Mouse (Mus musculus) intestine, embryonic 15.5 days (tissue): ENCODE measurements around the gene Mmd2. TPM values are rescaled to one million over a fixed set of nuclear protein-coding genes. Genes with fewer than 3 reads are reported as not detected.

Experiments
- ATAC-seq: fragments of 200-750 bp; cut with Nextera tagmentation; 2 replicates; pipeline ENCODE4 v1.8.0; 2017; ENCODE audit warnings: moderate TSS enrichment, moderate library complexity
- H3K27ac ChIP-seq: fragments of 300-500 bp; sonication (generic); 2 replicates; pipeline ENCODE4 v1.5.1; 2015; ENCODE audit warnings: mild to moderate bottlenecking, inconsistent platforms
- H3K27me3 ChIP-seq: fragments of 300-500 bp; sonication (generic); replicated peaks from 2 replicates; pipeline ENCODE4 v1.6.1; 2015; ENCODE audit warnings: inconsistent platforms
- H3K36me3 ChIP-seq: fragments of 300-500 bp; sonication (generic); 2 replicates; pipeline ENCODE4 v1.6.1; 2015; ENCODE audit warnings: inconsistent platforms
- H3K4me1 ChIP-seq: fragments of 300-500 bp; sonication (generic); replicated peaks from 2 replicates; pipeline ENCODE4 v1.6.1; 2015; ENCODE audit warnings: inconsistent platforms
- H3K4me2 ChIP-seq: fragments of 300-500 bp; sonication (generic); replicated peaks from 2 replicates; pipeline ENCODE4 v1.6.1; 2015; ENCODE audit warnings: mild to moderate bottlenecking, inconsistent platforms
- H3K4me3 ChIP-seq: fragments of 300-500 bp; sonication (generic); replicated peaks from 2 replicates; pipeline ENCODE4 v1.5.1; 2015; ENCODE audit warnings: inconsistent platforms
- H3K9ac ChIP-seq: fragments of 300-500 bp; sonication (generic); 2 replicates; pipeline ENCODE4 v1.6.1; 2015; ENCODE audit warnings: inconsistent platforms
- H3K9me3 ChIP-seq: fragments of 300-500 bp; sonication (generic); 2 replicates; pipeline ENCODE4 v1.6.1; 2016; ENCODE audit warnings: inconsistent platforms
- WGBS: fragments of 180-500 bp; shearing (Covaris S2); methylation state at CpG from one replicate; pipeline ENCODE4 v1.1.7; 2015; 5-methylcytosine and 5-hydroxymethylcytosine counted together
- polyA plus RNA-seq: library from polyadenylated mRNA; unstranded; fragments of >200 nt; fragmentation: Nextera tagmentation; extraction: Ambion mirVana; gene quantifications from 2 replicates; pipeline ENCODE4 v1.2.1, GENCODE M21; 2015

The Mmd2 gene
- polyA plus RNA-seq, 1 experiment from 2014 or later = 1.7 TPM

DNA sequence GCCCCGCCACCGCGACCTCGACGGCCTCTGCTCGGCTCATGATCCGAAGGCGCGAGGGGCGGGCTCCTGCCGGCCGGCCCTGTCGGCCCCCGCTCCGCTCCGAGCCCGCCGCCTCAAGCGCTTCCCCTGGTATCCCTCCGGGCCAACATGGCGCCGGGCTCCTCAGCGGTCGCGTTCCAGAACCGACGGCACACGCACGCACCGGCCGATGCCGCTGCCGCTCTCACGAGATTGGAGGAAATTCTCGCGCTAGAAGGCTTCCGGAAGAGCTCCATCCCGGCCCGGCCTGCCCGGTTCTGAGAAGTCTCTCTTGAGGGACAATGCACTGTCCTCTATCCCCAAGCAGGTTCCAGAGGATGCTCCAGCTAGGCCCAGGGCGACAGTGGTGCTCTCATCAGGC lies 78.7 kb downstream of the Mmd2 start, which contains the start of gene Papolb:
TSS of gene Papolb (minus strand) at position 162 of the 400 bp plus-strand sequence.
- Histone ChIP-seq H3K27me3 (0 out of 2 replicates have a peak, but pooled peaks cover 5% of the 10 kb centered on the region), H3K9me3 (no peaks in the 10 kb centered on the region), H3K27ac (no peak within 1 kb of the TSS), H3K4me3 (no peak within 1 kb of the TSS), H3K36me3 (no peaks in the 10 kb centered on the region), H3K4me2 (peak within 1 kb of the TSS; percentile 36; the same call in 1 of the 2 replicates), H3K4me1 (peaks cover 5% of the 10 kb centered on the region; the same call in 1 of the 2 replicates), H3K9ac (no peak within 1 kb of the TSS)
- no peak for ATAC-seq
- 46% methylated on average over 36 of the region's 41 CpGs for WGBS

DNA sequence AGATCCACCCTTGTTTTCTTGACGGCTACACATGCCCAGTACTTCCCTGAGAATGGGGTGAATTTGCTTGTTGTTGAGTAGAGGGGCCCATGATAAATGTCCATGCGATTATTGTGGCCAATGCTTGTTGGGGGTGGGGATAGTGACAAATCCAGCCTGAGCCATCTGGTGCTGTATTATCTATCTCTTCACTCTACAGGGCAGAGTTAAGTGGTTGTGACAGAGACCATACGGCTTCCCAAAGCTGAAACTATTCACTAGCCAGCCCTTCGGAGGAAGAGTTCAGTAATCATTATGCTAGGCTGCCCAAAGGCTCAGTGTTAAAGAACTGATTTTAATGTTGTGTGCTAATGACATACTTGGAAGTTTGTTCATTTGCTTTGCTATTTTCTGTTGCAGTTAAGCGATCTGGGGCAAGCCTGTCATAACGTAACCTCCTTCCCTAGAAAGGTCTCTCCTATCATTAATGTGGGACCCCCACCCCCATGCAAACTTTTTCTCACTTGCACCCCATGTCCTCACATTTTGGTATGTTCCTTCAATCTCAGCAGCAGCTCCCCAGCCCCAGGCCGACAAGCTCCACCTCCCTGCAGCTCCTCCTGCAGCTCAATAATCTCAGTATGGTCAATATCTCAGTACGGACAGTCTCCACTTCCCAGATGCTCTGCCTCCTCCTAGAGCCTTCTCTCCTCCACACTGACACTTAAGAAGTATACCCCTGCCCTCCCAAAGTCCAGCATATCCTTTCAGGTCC lies 83.7 kb downstream of the Mmd2 start:
- Histone ChIP-seq H3K36me3 (no peaks in the 10 kb centered on the region), H3K9me3 (no peaks in the 10 kb centered on the region), H3K27me3 (0 out of 2 replicates have a peak, but pooled peaks cover 2% of the 10 kb centered on the region), H3K9ac (no peak overlapping the region), H3K4me1 (peaks cover 5% of the 10 kb centered on the region; the same call in 1 of the 2 replicates), H3K4me3 (no peak overlapping the region), H3K27ac (peak overlapping the region; percentile 76), H3K4me2 (peak overlapping the region; percentile 19; the same call in 1 of the 2 replicates)
- no peak for ATAC-seq
- 51% methylated on average over 8 of the region's 8 CpGs for WGBS

DNA sequence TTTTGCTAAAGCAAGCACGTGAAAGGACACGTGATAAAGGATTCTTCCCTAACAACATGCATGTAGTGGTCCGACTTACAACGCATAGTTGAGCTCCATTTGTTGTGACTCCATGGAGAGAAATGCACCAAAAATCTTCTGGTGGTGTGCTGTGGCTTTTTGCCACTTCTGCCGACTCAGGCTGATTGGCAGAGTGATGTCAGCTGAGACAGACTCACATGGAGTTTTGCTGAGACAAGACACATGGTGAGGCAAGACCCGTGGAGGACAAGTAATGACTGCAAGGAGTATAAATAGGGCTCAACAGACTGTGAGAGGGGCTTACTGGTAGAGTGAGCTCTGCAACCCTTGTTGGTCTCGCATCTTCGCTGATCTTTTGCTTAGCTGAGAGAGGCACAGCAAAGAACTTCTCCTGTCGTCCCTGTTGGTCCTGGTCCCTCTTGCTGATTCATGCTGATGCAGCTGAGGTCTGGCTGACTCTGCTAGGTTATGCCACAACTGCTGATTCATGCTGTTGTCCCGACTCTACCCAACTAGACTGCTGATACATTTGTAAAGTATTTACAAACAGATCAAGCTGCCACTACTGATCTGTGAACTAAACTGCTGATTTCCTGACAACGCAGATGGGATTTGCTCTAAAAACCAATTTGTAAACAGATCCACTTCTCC lies 87.3 kb downstream of the Mmd2 start:
- H3K4me3 ChIP-seq = no peak overlapping the region
- no peak overlapping the region for H3K9ac ChIP-seq
- no peak for ATAC-seq
- peaks cover 9% of the 10 kb centered on the region; the same call in 1 of the 2 replicates for H3K4me1 ChIP-seq
- no peak overlapping the region for H3K4me2 ChIP-seq
- H3K27ac ChIP-seq = no peak overlapping the region
- no peaks in the 10 kb centered on the region for H3K27me3 ChIP-seq
- 78% methylated on average over 11 of the region's 11 CpGs for WGBS
- no peaks in the 10 kb centered on the region for H3K9me3 ChIP-seq
- H3K36me3 ChIP-seq = no peaks in the 10 kb centered on the region

DNA sequence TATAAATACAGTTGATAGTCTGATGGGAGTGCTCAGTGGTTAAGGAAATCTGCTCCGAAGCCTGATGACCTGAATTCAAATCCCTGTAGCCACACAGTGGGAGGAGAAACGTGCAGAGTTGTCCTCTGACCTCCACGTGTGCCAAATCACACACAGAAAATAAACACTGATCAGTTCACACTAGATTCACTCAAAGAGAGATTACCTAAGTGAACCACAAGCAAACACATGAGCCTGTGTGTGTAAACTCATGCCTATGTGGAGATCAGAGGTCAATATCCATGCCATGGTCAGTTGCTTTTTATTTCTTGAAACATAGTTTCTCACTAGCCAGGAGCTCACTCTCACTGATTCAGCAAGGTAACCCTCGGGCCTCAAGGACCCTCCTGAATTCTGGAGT lies 88.2 kb downstream of the Mmd2 start:
- WGBS = 76% methylated on average over 4 of the region's 4 CpGs
- Histone ChIP-seq H3K27me3 (no peaks in the 10 kb centered on the region), H3K4me2 (no peak overlapping the region), H3K4me1 (peaks cover 6% of the 10 kb centered on the region; the same call in 1 of the 2 replicates), H3K9ac (no peak overlapping the region), H3K4me3 (no peak overlapping the region), H3K27ac (no peak overlapping the region), H3K36me3 (no peaks in the 10 kb centered on the region), H3K9me3 (no peaks in the 10 kb centered on the region)
- no peak for ATAC-seq

DNA sequence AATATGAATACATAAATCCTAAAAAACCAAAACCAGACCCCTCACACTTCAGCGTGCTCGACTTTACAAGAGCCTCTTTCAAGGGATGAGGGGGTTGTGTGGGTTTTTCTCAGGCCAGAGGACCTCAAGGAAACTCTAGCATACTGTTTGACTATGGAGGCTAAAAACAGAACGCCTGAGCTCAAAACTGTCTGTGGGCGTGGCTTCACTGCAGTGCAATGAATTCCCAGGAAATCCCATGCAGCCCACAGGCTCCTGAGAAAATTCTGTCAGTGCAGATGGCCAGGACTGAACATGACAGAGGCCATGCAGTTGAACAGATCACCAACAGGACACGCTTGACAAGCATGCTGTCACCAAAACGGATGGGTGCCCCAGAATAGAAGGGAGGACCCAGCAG lies 89.6 kb downstream of the Mmd2 start:
- H3K4me1 ChIP-seq = 0 out of 2 replicates have a peak, but pooled peaks cover 4% of the 10 kb centered on the region
- H3K27me3 ChIP-seq = no peaks in the 10 kb centered on the region
- no peak overlapping the region for H3K9ac ChIP-seq
- H3K4me2 ChIP-seq = no peak overlapping the region
- H3K27ac ChIP-seq = 0 out of 2 replicates have a peak overlapping the region, but pooled peaks have one; percentile 9
- no peaks in the 10 kb centered on the region for H3K36me3 ChIP-seq
- ATAC-seq = no peak
- no peaks in the 10 kb centered on the region for H3K9me3 ChIP-seq
- no peak overlapping the region for H3K4me3 ChIP-seq
- WGBS = 47% methylated on average over 6 of the region's 6 CpGs

Other genes starting within 250 kb of the Mmd2 start
- gene Foxk1, start 207.3 kb downstream of the Mmd2 start, polyA plus RNA-seq = 4.3 and 5.3 TPM in 2 replicates
- 12.0 and 13.6 TPM in 2 replicates for gene Ap5z1, start 144.9 kb downstream of the Mmd2 start, polyA plus RNA-seq
- 0.05 and 0.08 TPM in 2 replicates for gene Papolb, start 78.7 kb downstream of the Mmd2 start, polyA plus RNA-seq
- 1.8 and 2.5 TPM in 2 replicates for gene Radil, start 57.7 kb downstream of the Mmd2 start, polyA plus RNA-seq
- gene Wipi2, start 18.9 kb upstream of the Mmd2 start, polyA plus RNA-seq = 37.5 and 37.8 TPM in 2 replicates
- gene Slc29a4, start 83.7 kb upstream of the Mmd2 start, polyA plus RNA-seq = 6.3 and 8.4 TPM in 2 replicates
- 19.5 and 21.6 TPM in 2 replicates for gene Tnrc18, start 208.9 kb upstream of the Mmd2 start, polyA plus RNA-seq